Mouse (Mus musculus): Measurements from ENCODE around the gene Lrrc52. TPM values are rescaled to one million over a fixed set of nuclear protein-coding genes. Genes with fewer than 3 reads are reported as not detected.

Lrrc52 gene
- polyA plus RNA-seq, 1 experiment from 2014 or later, result 0.27 TPM

- H3K4me3 ChIP-seq (replicated peaks), result no peak overlapping the region
- no peak overlapping the region for H3K4me2 ChIP-seq (replicated peaks)
- no peaks in the 10 kb centered on the region for H3K4me1 ChIP-seq (replicated peaks)
- 69% methylated on average over 9 of the region's 9 CpGs for WGBS
- H3K27ac ChIP-seq, result no peak overlapping the region
- ATAC-seq, result no peak
- H3K27me3 ChIP-seq, result no peaks in the 10 kb centered on the region
- H3K9ac ChIP-seq (replicated peaks), result no peak overlapping the region
- H3K9me3 ChIP-seq, result no peaks in the 10 kb centered on the region
- H3K36me3 ChIP-seq, result no peaks in the 10 kb centered on the region
These were observed 35.5 kb downstream of the Lrrc52 start for GRCm38 (mm10) chr1:167430976-167431676.

GRCm38 (mm10) chr1:167426681-167427080 is 39.9 kb downstream of the Lrrc52 start:
- H3K36me3 ChIP-seq, result no peaks in the 10 kb centered on the region
- no peak for ATAC-seq
- H3K27me3 ChIP-seq, result no peaks in the 10 kb centered on the region
- no peaks in the 10 kb centered on the region for H3K9me3 ChIP-seq
- no peak overlapping the region for H3K4me3 ChIP-seq (replicated peaks)
- 84% methylated on average over 7 of the region's 7 CpGs for WGBS
- no peak overlapping the region for H3K27ac ChIP-seq
- H3K4me1 ChIP-seq (replicated peaks), result no peaks in the 10 kb centered on the region
- H3K9ac ChIP-seq (replicated peaks), result no peak overlapping the region
- no peak overlapping the region for H3K4me2 ChIP-seq (replicated peaks)

DNA sequence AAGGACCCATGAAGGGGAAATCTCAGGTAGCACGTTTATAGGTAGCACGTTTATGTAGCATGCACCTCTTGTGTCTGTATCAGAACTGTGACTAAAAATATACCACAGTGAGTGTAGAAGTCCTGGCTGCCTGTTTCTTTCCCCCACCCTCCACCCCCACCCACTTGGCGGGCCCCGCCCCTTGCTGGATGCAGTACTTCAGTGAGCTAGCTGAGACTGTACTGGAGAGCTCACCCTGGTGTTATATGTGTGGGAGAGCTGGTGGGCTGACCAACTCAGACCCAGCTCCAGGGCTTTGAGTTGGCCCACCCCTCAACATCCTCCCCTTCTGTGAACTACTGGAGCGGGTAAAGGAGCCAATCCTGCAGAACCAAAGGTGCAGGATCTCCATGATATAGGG is 41.0 kb downstream of the Lrrc52 start:
- no peaks in the 10 kb centered on the region for H3K27me3 ChIP-seq
- WGBS, result 91% methylated on average over 5 of the region's 5 CpGs

DNA sequence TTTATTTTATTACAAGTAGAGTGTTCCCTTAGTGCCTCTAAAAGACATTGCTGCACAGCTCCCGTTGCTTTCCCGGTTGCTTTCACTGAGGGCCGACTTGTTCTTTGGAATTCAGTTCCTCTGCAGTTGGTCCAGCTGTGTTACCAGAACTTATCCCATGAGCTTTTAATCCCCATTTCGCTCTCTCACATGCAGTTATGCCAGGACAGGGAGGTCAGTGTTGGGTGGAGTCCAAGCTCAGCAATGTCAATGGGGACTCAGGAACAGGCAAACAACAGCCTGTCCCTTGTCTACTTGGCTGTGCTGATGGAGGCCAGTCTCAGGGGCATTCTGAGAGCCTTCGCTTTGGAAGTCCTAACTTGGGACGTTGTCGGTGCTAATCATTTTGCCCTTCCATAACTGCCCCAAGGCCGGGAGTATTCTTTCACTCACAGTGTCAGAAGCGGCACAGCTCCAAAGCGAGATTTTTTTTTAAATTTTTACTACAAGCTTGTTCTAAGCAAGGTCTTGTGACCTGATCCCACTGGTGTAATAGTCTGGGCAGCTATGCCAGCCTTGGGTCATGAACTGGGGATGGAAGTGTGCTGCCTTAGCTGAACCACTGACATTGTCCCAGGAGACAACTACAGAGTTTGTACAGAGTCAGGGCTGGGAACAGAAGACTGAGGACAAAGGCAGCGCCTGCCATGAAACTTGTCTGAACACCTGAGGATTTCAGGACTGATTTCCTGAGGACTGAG is 43.9 kb downstream of the Lrrc52 start:
- H3K27ac ChIP-seq, result no peak overlapping the region
- no peaks in the 10 kb centered on the region for H3K9me3 ChIP-seq
- no peaks in the 10 kb centered on the region for H3K27me3 ChIP-seq
- WGBS, result 78% methylated on average over 11 of the region's 11 CpGs
- H3K4me3 ChIP-seq (replicated peaks), result no peak overlapping the region
- no peak overlapping the region for H3K9ac ChIP-seq (replicated peaks)
- H3K4me1 ChIP-seq (replicated peaks), result no peaks in the 10 kb centered on the region
- no peak overlapping the region for H3K4me2 ChIP-seq (replicated peaks)
- ATAC-seq, result no peak
- no peaks in the 10 kb centered on the region for H3K36me3 ChIP-seq

More for the DNA sequence above, 41.0 kb downstream of the Lrrc52 start:
- no peak for ATAC-seq
- H3K9ac ChIP-seq (replicated peaks), result no peak overlapping the region
- H3K9me3 ChIP-seq, result no peaks in the 10 kb centered on the region
- no peak overlapping the region for H3K4me3 ChIP-seq (replicated peaks)
- no peaks in the 10 kb centered on the region for H3K4me1 ChIP-seq (replicated peaks)
- H3K27ac ChIP-seq, result no peak overlapping the region
- H3K36me3 ChIP-seq, result no peaks in the 10 kb centered on the region
- H3K4me2 ChIP-seq (replicated peaks), result no peak overlapping the region

GRCm38 (mm10) chr1:167414846-167415245 is 51.7 kb downstream of the Lrrc52 start:
- Histone ChIP-seq H3K4me3 (replicated peaks) (no peak overlapping the region), H3K9ac (replicated peaks) (no peak overlapping the region), H3K4me2 (replicated peaks) (no peak overlapping the region), H3K9me3 (no peaks in the 10 kb centered on the region), H3K27ac (no peak overlapping the region), H3K4me1 (replicated peaks) (no peaks in the 10 kb centered on the region), H3K27me3 (no peaks in the 10 kb centered on the region), H3K36me3 (no peaks in the 10 kb centered on the region)
- no peak for ATAC-seq
- WGBS, result 6% methylated on average over 7 of the region's 7 CpGs

DNA sequence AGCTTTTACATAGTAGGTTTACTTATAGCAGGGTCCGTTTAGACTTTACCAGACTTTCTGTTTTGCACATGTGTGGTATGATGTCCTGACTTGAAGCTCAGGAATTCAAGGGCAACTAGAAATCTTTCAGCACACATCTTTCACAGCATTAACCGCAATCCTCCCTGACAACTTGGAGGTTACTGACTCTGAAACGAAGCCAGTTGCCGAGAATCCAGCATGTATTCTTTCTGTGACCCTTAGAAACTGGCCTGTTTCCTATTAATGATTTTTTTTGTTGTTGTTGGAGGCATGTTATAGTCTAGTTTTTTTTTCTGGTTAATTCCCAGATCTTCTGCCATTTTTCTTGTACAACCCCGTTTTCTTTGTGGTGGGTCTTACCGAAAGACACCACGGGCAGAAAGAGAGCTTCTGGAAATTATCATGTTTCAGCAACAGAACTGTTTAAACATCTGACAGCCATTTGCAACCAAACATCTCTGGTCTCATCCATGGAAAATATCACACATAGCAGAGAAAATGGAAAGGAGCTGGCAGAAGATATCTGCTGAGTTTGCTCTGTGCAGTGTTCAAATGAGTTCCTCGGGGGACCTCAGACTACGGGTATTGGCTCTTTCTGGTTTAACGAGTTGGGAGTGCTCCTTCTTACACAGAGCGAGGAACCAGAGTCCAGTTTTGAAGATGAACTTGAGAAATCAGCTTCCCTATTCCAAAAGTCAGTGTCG is 54.4 kb downstream of the Lrrc52 start:
- Histone ChIP-seq H3K4me1 (replicated peaks) (no peaks in the 10 kb centered on the region), H3K27ac (no peak overlapping the region), H3K36me3 (no peaks in the 10 kb centered on the region), H3K9me3 (no peaks in the 10 kb centered on the region), H3K4me3 (replicated peaks) (no peak overlapping the region), H3K4me2 (replicated peaks) (no peak overlapping the region), H3K9ac (replicated peaks) (no peak overlapping the region), H3K27me3 (peaks cover 5% of the 10 kb centered on the region; the same call in 1 of the 2 replicates)
- 84% methylated on average over 12 of the region's 12 CpGs for WGBS
- no peak for ATAC-seq

- no peak for ATAC-seq
- Histone ChIP-seq H3K4me1 (replicated peaks) (no peaks in the 10 kb centered on the region), H3K9me3 (no peaks in the 10 kb centered on the region), H3K4me3 (replicated peaks) (no peak overlapping the region), H3K27me3 (peaks cover 5% of the 10 kb centered on the region; the same call in 1 of the 2 replicates), H3K36me3 (no peaks in the 10 kb centered on the region), H3K4me2 (replicated peaks) (no peak overlapping the region), H3K27ac (no peak overlapping the region), H3K9ac (replicated peaks) (no peak overlapping the region)
- 83% methylated on average over 4 of the region's 4 CpGs for WGBS
These were observed 57.0 kb downstream of the Lrrc52 start for GRCm38 (mm10) chr1:167409601-167410000.

DNA sequence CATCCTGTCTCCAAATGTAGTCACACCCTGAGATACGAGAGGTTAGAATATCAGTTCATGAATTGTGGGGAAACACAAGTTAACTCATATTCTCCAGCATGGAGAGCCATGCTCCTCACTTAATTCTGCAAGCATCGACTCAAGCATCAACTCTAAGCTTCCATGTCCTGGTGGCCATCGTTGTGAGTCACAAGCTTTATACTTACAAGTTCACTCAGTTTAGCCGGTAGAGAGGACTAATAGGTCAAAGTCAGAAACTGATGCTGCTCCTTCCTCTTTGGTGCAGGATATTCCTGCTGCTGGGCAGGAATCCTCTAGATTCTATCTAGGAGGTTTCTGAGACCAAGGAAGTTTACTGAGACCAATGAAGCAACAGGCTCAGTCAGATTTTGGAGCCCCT is 61.3 kb downstream of the Lrrc52 start:
- no peaks in the 10 kb centered on the region for H3K36me3 ChIP-seq
- peaks cover 9% of the 10 kb centered on the region for H3K27me3 ChIP-seq
- H3K4me2 ChIP-seq (replicated peaks), result no peak overlapping the region
- H3K27ac ChIP-seq, result no peak overlapping the region
- no peak for ATAC-seq
- H3K9me3 ChIP-seq, result no peaks in the 10 kb centered on the region
- no peaks in the 10 kb centered on the region for H3K4me1 ChIP-seq (replicated peaks)
- H3K9ac ChIP-seq (replicated peaks), result no peak overlapping the region
- 88% methylated on average over 4 of the region's 4 CpGs for WGBS
- H3K4me3 ChIP-seq (replicated peaks), result no peak overlapping the region

Other genes with a start within 250 kb of the Lrrc52 start
- 67.6 and 70.1 TPM in 2 replicates for gene Uck2, start 181.5 kb downstream of the Lrrc52 start, polyA plus RNA-seq (2015; fragmentation: Nextera tagmentation; extraction: Ambion mirVana)
- 75.3 and 76.9 TPM in 2 replicates for gene Tmco1, start 158.4 kb downstream of the Lrrc52 start, polyA plus RNA-seq (2015; fragmentation: Nextera tagmentation; extraction: Ambion mirVana)
- 27.9 and 28.1 TPM in 2 replicates for gene Aldh9a1, start 116.8 kb downstream of the Lrrc52 start, polyA plus RNA-seq (2015; fragmentation: Nextera tagmentation; extraction: Ambion mirVana)
- 80.2 and 83.6 TPM in 2 replicates for gene Mgst3, start 72.9 kb downstream of the Lrrc52 start, polyA plus RNA-seq (2015; fragmentation: Nextera tagmentation; extraction: Ambion mirVana)
- 4.1 and 4.8 TPM in 2 replicates for gene Rxrg, start 131.6 kb upstream of the Lrrc52 start, polyA plus RNA-seq (2015; fragmentation: Nextera tagmentation; extraction: Ambion mirVana)
- 15.0 and 19.6 TPM in 2 replicates for gene Lmx1a, start 222.5 kb upstream of the Lrrc52 start, polyA plus RNA-seq (2015; fragmentation: Nextera tagmentation; extraction: Ambion mirVana)

Data from midbrain, embryonic 13.5 days (tissue).